Mouse (Mus musculus) limb, embryonic 14.5 days (tissue): ENCODE data around the gene Best1. TPM values are rescaled to one million over a fixed set of nuclear protein-coding genes. Genes with fewer than 3 reads are reported as not detected.

ENCODE experiments used
- ATAC-seq: fragments of 200-750 bp; cut with Nextera tagmentation; 2 replicates; pipeline ENCODE4 v1.8.0; 2017; ENCODE audit warnings: low read depth, moderate number of reproducible peaks, moderate TSS enrichment; ENCODE audit not compliant: low FRiP score
- DNase-seq: peaks from one replicate; pipeline ENCODE4 v3.0.0-alpha.2; 2015; ENCODE audit warnings: low spot score
- H3K27ac ChIP-seq: fragments of 300-500 bp; sonication (generic); replicated peaks from 2 replicates; pipeline ENCODE4 v1.5.1; 2014; ENCODE audit warnings: low read depth, mild to moderate bottlenecking, low read length, moderate library complexity, mixed read lengths
- H3K27me3 ChIP-seq: fragments of 300-500 bp; sonication (generic); 2 replicates; pipeline ENCODE4 v1.6.1; 2014; ENCODE audit warnings: low read length, mixed read lengths; ENCODE audit not compliant: control insufficient read depth, insufficient read depth
- H3K36me3 ChIP-seq: fragments of 300-500 bp; sonication (generic); 2 replicates; pipeline ENCODE4 v1.6.1; 2014; ENCODE audit warnings: mild to moderate bottlenecking, low read length, moderate library complexity, mixed read lengths; ENCODE audit not compliant: control insufficient read depth, insufficient read depth
- H3K4me1 ChIP-seq: fragments of 300-500 bp; sonication (generic); 2 replicates; pipeline ENCODE4 v1.6.1; 2014; ENCODE audit warnings: antibody characterized with exemption, low read length, mixed read lengths; ENCODE audit not compliant: control insufficient read depth, insufficient read depth
- H3K4me2 ChIP-seq: fragments of 300-500 bp; sonication (generic); replicated peaks from 2 replicates; pipeline ENCODE4 v1.6.1; 2014; ENCODE audit warnings: low read depth, mild to moderate bottlenecking, low read length, moderate library complexity; ENCODE audit not compliant: severe bottlenecking
- H3K4me3 ChIP-seq: fragments of 300-500 bp; sonication (generic); replicated peaks from 2 replicates; pipeline ENCODE4 v1.5.1; 2014; ENCODE audit warnings: low read length
- H3K9ac ChIP-seq: fragments of 300-500 bp; sonication (generic); 2 replicates; pipeline ENCODE4 v1.6.1; 2014; ENCODE audit warnings: mild to moderate bottlenecking, low read depth, low read length, moderate library complexity; ENCODE audit not compliant: severe bottlenecking
- H3K9me3 ChIP-seq: fragments of 300-500 bp; sonication (generic); 2 replicates; pipeline ENCODE4 v1.6.1; 2016; ENCODE audit warnings: low read length; ENCODE audit not compliant: control insufficient read depth
- POLR2A ChIP-seq: fragments of 200-500 bp; IDR thresholded peaks from 2 replicates; pipeline ENCODE4 v1.8.0; 2012; ENCODE audit warnings: inconsistent platforms, mild to moderate bottlenecking, moderate library complexity, borderline replicate concordance; ENCODE audit not compliant: insufficient read depth, insufficient read length; ENCODE audit errors: extremely low read depth
- WGBS: fragments of 180-500 bp; shearing (Covaris S2); extraction: QIAGEN DNeasy Blood & Tissue Kit; methylation state at CpG from one replicate; pipeline ENCODE4 v1.1.7; 2014; 5-methylcytosine and 5-hydroxymethylcytosine counted together
- polyA plus RNA-seq, 2 experiments: library from polyadenylated mRNA; depleted of rRNA in 1 of 2; stranded (reverse) in 1 of 2; unstranded in 1 of 2; fragments of >200 nt; fragmentation: Nextera tagmentation in 1 of 2; extraction: Ambion mirVana in 1 of 2; gene quantifications; 2 replicates each; pipeline versions ENCODE4 v1.2.1 to v1.2.3; 2012 to 2014

Gene Best1
- polyA plus RNA-seq, 2 experiments = 1.5 to 1.7 TPM

- ATAC-seq = no peak
- TF ChIP-seq POLR2A = no peak
These were observed 44.3 kb upstream of the Best1 start for GRCm38 (mm10) chr19:10045707-10046106.

GRCm38 (mm10) chr19:10043643-10044042 lies 42.2 kb upstream of the Best1 start:
- H3K4me1 ChIP-seq = peaks cover 23% of the 10 kb centered on the region
- H3K4me3 ChIP-seq = no peak overlapping the region
- no peaks in the 10 kb centered on the region for H3K36me3 ChIP-seq
- no peak for ATAC-seq
- no peak overlapping the region for H3K27ac ChIP-seq
- no peak overlapping the region for H3K9ac ChIP-seq
- no peak overlapping the region for H3K4me2 ChIP-seq
- TF ChIP-seq POLR2A = no peak
- no peaks in the 10 kb centered on the region for H3K27me3 ChIP-seq
- no peaks in the 10 kb centered on the region for H3K9me3 ChIP-seq
- no peak for DNase-seq

More at GRCm38 (mm10) chr19:10045707-10046106, 44.3 kb upstream of the Best1 start:
- H3K36me3 ChIP-seq = no peaks in the 10 kb centered on the region
- no peak overlapping the region for H3K27ac ChIP-seq
- H3K9me3 ChIP-seq = no peaks in the 10 kb centered on the region
- H3K9ac ChIP-seq = no peak overlapping the region
- WGBS = 84% methylated on average over 2 of the region's 2 CpGs
- no peak overlapping the region for H3K4me2 ChIP-seq
- H3K4me3 ChIP-seq = no peak overlapping the region
- DNase-seq = no peak
- no peaks in the 10 kb centered on the region for H3K27me3 ChIP-seq
- peaks cover 18% of the 10 kb centered on the region for H3K4me1 ChIP-seq

GRCm38 (mm10) chr19:10042816-10043215 lies 41.4 kb upstream of the Best1 start:
- Histone ChIP-seq H3K4me3 (no peak overlapping the region), H3K36me3 (no peaks in the 10 kb centered on the region), H3K4me2 (peak overlapping the region; percentile 96; the same call in 1 of the 2 replicates), H3K27me3 (no peaks in the 10 kb centered on the region), H3K4me1 (peaks cover 23% of the 10 kb centered on the region), H3K9me3 (no peaks in the 10 kb centered on the region), H3K27ac (no peak overlapping the region), H3K9ac (no peak overlapping the region)
- TF ChIP-seq POLR2A = no peak
- ATAC-seq = no peak
- DNase-seq = no peak
- 91% methylated on average over 2 of the region's 4 CpGs for WGBS

GRCm38 (mm10) chr19:10042232-10042631 lies 40.8 kb upstream of the Best1 start:
- H3K36me3 ChIP-seq = no peaks in the 10 kb centered on the region
- DNase-seq (no peak), ATAC-seq (no peak)
- peak overlapping the region; percentile 73 for H3K4me3 ChIP-seq
- peaks cover 23% of the 10 kb centered on the region for H3K4me1 ChIP-seq
- H3K9ac ChIP-seq = peak overlapping the region; percentile 69
- TF ChIP-seq POLR2A = no peak
- WGBS = 62% methylated on average over 6 of the region's 6 CpGs
- H3K9me3 ChIP-seq = no peaks in the 10 kb centered on the region
- H3K27me3 ChIP-seq = no peaks in the 10 kb centered on the region
- H3K27ac ChIP-seq = no peak overlapping the region
- peak overlapping the region; percentile 96 for H3K4me2 ChIP-seq

GRCm38 (mm10) chr19:10041388-10042148 lies 40.1 kb upstream of the Best1 start, which contains the start of gene Fads3:
Gene Fads3 (plus strand): TSS chr19:10041569.
- WGBS = under 1% methylated on average over 33 of the region's 69 CpGs
- H3K9me3 ChIP-seq = no peaks in the 10 kb centered on the region
- peak within 1 kb of the TSS; percentile 69 for H3K9ac ChIP-seq
- 0 out of 2 replicates have a peak within 1 kb of the TSS, but pooled peaks have one; percentile 26 for H3K27ac ChIP-seq
- peak; percentile 88 for ATAC-seq
- 0 out of 2 replicates have a peak, but pooled peaks have one; percentile 10 for TF ChIP-seq POLR2A
- H3K4me3 ChIP-seq = peak within 1 kb of the TSS; percentile 73
- H3K4me2 ChIP-seq = peak within 1 kb of the TSS; percentile 96
- DNase-seq = peak; percentile 81
- H3K4me1 ChIP-seq = peaks cover 23% of the 10 kb centered on the region
- no peaks in the 10 kb centered on the region for H3K27me3 ChIP-seq
- no peaks in the 10 kb centered on the region for H3K36me3 ChIP-seq
